Mouse (Mus musculus): Measurements from ENCODE around the gene Mbd3. TPM values are rescaled to one million over a fixed set of nuclear protein-coding genes. Genes with fewer than 3 reads are reported as not detected.

Gene Mbd3
- polyA plus RNA-seq, 1 experiment from 2014 or later, result 252 TPM

- Histone ChIP-seq H3K27ac (ENCODE audit: low read depth, low read length) (no peak overlapping the region), H3K4me2 (no peak overlapping the region), H3K4me1 (ENCODE audit: control insufficient read depth, insufficient read depth, low read length) (no peaks in the 10 kb centered on the region; the same call in 1 of the 2 replicates), H3K9ac (ENCODE audit: low read length) (no peak overlapping the region), H3K9me3 (ENCODE audit: control insufficient read depth, low read length) (no peaks in the 10 kb centered on the region), H3K27me3 (ENCODE audit: control insufficient read depth, insufficient read depth, low read length) (no peaks in the 10 kb centered on the region), H3K36me3 (ENCODE audit: control insufficient read depth, insufficient read depth, low read length) (peaks cover 61% of the 10 kb centered on the region), H3K4me3 (ENCODE audit: low read depth, low read length) (no peak overlapping the region)
- DNase-seq (ENCODE audit: low spot score, missing footprints) (no peak), ATAC-seq (ENCODE audit: low FRiP score) (no peak)
- 93% methylated on average over 8 of the region's 8 CpGs for WGBS
These were observed 20.1 kb upstream of the Mbd3 start for GRCm38 (mm10) chr10:80419419-80419818.

GRCm38 (mm10) chr10:80418311-80418710 lies 19.0 kb upstream of the Mbd3 start:
- Histone ChIP-seq H3K4me3 (ENCODE audit: low read depth, low read length) (no peak overlapping the region), H3K36me3 (ENCODE audit: control insufficient read depth, insufficient read depth, low read length) (peaks cover 64% of the 10 kb centered on the region), H3K9ac (ENCODE audit: low read length) (no peak overlapping the region)

GRCm38 (mm10) chr10:80417841-80418240 lies 18.5 kb upstream of the Mbd3 start:
- H3K27me3 ChIP-seq (ENCODE audit: control insufficient read depth, insufficient read depth, low read length), result no peaks in the 10 kb centered on the region
- no peak overlapping the region for H3K9ac ChIP-seq (ENCODE audit: low read length)
- no peak overlapping the region for H3K27ac ChIP-seq (ENCODE audit: low read depth, low read length)
- no peaks in the 10 kb centered on the region; the same call in 1 of the 2 replicates for H3K4me1 ChIP-seq (ENCODE audit: control insufficient read depth, insufficient read depth, low read length)
- no peak overlapping the region for H3K4me3 ChIP-seq (ENCODE audit: low read depth, low read length)
- no peak for DNase-seq (ENCODE audit: low spot score, missing footprints)
- H3K36me3 ChIP-seq (ENCODE audit: control insufficient read depth, insufficient read depth, low read length), result peaks cover 68% of the 10 kb centered on the region
- H3K9me3 ChIP-seq (ENCODE audit: control insufficient read depth, low read length), result no peaks in the 10 kb centered on the region
- no peak for ATAC-seq (ENCODE audit: low FRiP score)
- WGBS, result 96% methylated on average over 1 of the region's 1 CpGs
- H3K4me2 ChIP-seq, result no peak overlapping the region

More at GRCm38 (mm10) chr10:80418311-80418710, 19.0 kb upstream of the Mbd3 start:
- no peak overlapping the region for H3K4me2 ChIP-seq
- H3K4me1 ChIP-seq (ENCODE audit: control insufficient read depth, insufficient read depth, low read length), result no peaks in the 10 kb centered on the region; the same call in 1 of the 2 replicates
- H3K9me3 ChIP-seq (ENCODE audit: control insufficient read depth, low read length), result no peaks in the 10 kb centered on the region
- WGBS, result 88% methylated on average over 3 of the region's 3 CpGs
- DNase-seq (ENCODE audit: low spot score, missing footprints), result no peak
- no peaks in the 10 kb centered on the region for H3K27me3 ChIP-seq (ENCODE audit: control insufficient read depth, insufficient read depth, low read length)
- no peak overlapping the region for H3K27ac ChIP-seq (ENCODE audit: low read depth, low read length)
- ATAC-seq (ENCODE audit: low FRiP score), result no peak

GRCm38 (mm10) chr10:80417371-80417770 lies 18.0 kb upstream of the Mbd3 start:
- Histone ChIP-seq H3K4me1 (ENCODE audit: control insufficient read depth, insufficient read depth, low read length) (no peaks in the 10 kb centered on the region; the same call in 1 of the 2 replicates), H3K36me3 (ENCODE audit: control insufficient read depth, insufficient read depth, low read length) (peaks cover 72% of the 10 kb centered on the region), H3K9me3 (ENCODE audit: control insufficient read depth, low read length) (no peaks in the 10 kb centered on the region), H3K9ac (ENCODE audit: low read length) (no peak overlapping the region), H3K4me3 (ENCODE audit: low read depth, low read length) (no peak overlapping the region), H3K4me2 (no peak overlapping the region), H3K27ac (ENCODE audit: low read depth, low read length) (no peak overlapping the region), H3K27me3 (ENCODE audit: control insufficient read depth, insufficient read depth, low read length) (no peaks in the 10 kb centered on the region)
- ATAC-seq (ENCODE audit: low FRiP score) (no peak), DNase-seq (ENCODE audit: low spot score, missing footprints) (no peak)
- 99% methylated on average over 10 of the region's 10 CpGs for WGBS

GRCm38 (mm10) chr10:80415566-80415965 lies 16.2 kb upstream of the Mbd3 start:
- H3K27ac ChIP-seq (ENCODE audit: low read depth, low read length), result no peak overlapping the region
- no peak overlapping the region for H3K9ac ChIP-seq (ENCODE audit: low read length)
- H3K4me2 ChIP-seq, result no peak overlapping the region
- no peak overlapping the region for H3K4me3 ChIP-seq (ENCODE audit: low read depth, low read length)
- WGBS, result 90% methylated on average over 7 of the region's 7 CpGs
- H3K4me1 ChIP-seq (ENCODE audit: control insufficient read depth, insufficient read depth, low read length), result no peaks in the 10 kb centered on the region; the same call in 1 of the 2 replicates
- H3K27me3 ChIP-seq (ENCODE audit: control insufficient read depth, insufficient read depth, low read length), result no peaks in the 10 kb centered on the region
- DNase-seq (ENCODE audit: low spot score, missing footprints) (no peak), ATAC-seq (ENCODE audit: low FRiP score) (no peak)
- H3K9me3 ChIP-seq (ENCODE audit: control insufficient read depth, low read length), result no peaks in the 10 kb centered on the region
- peaks cover 81% of the 10 kb centered on the region for H3K36me3 ChIP-seq (ENCODE audit: control insufficient read depth, insufficient read depth, low read length)

GRCm38 (mm10) chr10:80412656-80413541 lies 13.5 kb upstream of the Mbd3 start:
- Histone ChIP-seq H3K4me1 (ENCODE audit: control insufficient read depth, insufficient read depth, low read length) (no peaks in the 10 kb centered on the region), H3K9me3 (ENCODE audit: control insufficient read depth, low read length) (no peaks in the 10 kb centered on the region), H3K4me2 (no peak overlapping the region), H3K27me3 (ENCODE audit: control insufficient read depth, insufficient read depth, low read length) (no peaks in the 10 kb centered on the region), H3K36me3 (ENCODE audit: control insufficient read depth, insufficient read depth, low read length) (peaks cover 61% of the 10 kb centered on the region), H3K4me3 (ENCODE audit: low read depth, low read length) (no peak overlapping the region), H3K9ac (ENCODE audit: low read length) (no peak overlapping the region), H3K27ac (ENCODE audit: low read depth, low read length) (no peak overlapping the region)
- DNase-seq (ENCODE audit: low spot score, missing footprints) (no peak), ATAC-seq (ENCODE audit: low FRiP score) (no peak)
- 91% methylated on average over 44 of the region's 44 CpGs for WGBS

- H3K4me1 ChIP-seq (ENCODE audit: control insufficient read depth, insufficient read depth, low read length), result peaks cover 16% of the 10 kb centered on the region
- WGBS, result 56% methylated on average over 4 of the region's 4 CpGs
- no peak for DNase-seq (ENCODE audit: low spot score, missing footprints)
- H3K27ac ChIP-seq (ENCODE audit: low read depth, low read length), result no peak overlapping the region
- no peak overlapping the region for H3K4me2 ChIP-seq
- H3K9me3 ChIP-seq (ENCODE audit: control insufficient read depth, low read length), result no peaks in the 10 kb centered on the region
- no peak overlapping the region for H3K9ac ChIP-seq (ENCODE audit: low read length)
- no peak for ATAC-seq (ENCODE audit: low FRiP score)
- no peak overlapping the region for H3K4me3 ChIP-seq (ENCODE audit: low read depth, low read length)
- peaks cover 34% of the 10 kb centered on the region for H3K36me3 ChIP-seq (ENCODE audit: control insufficient read depth, insufficient read depth, low read length)
- H3K27me3 ChIP-seq (ENCODE audit: control insufficient read depth, insufficient read depth, low read length), result no peaks in the 10 kb centered on the region
These were observed 8.6 kb upstream of the Mbd3 start for GRCm38 (mm10) chr10:80407924-80408323.

GRCm38 (mm10) chr10:80406684-80407501 lies 7.5 kb upstream of the Mbd3 start, which contains the start of gene Uqcr11:
Gene Uqcr11, minus strand, starts transcription at chr10:80406830.
- peak within 1 kb of the TSS; percentile 88 for H3K9ac ChIP-seq (ENCODE audit: low read length)
- DNase-seq (ENCODE audit: low spot score, missing footprints) (peak; percentile 99), ATAC-seq (ENCODE audit: low FRiP score) (peak; percentile 78)
- WGBS, result 2% methylated on average over 27 of the region's 27 CpGs
- H3K36me3 ChIP-seq (ENCODE audit: control insufficient read depth, insufficient read depth, low read length), result peaks cover 30% of the 10 kb centered on the region
- H3K4me2 ChIP-seq, result peak within 1 kb of the TSS; percentile 95
- H3K27me3 ChIP-seq (ENCODE audit: control insufficient read depth, insufficient read depth, low read length), result no peaks in the 10 kb centered on the region
- no peaks in the 10 kb centered on the region for H3K9me3 ChIP-seq (ENCODE audit: control insufficient read depth, low read length)
- peak within 1 kb of the TSS; percentile 83 for H3K4me3 ChIP-seq (ENCODE audit: low read depth, low read length)
- peak within 1 kb of the TSS; percentile 50 for H3K27ac ChIP-seq (ENCODE audit: low read depth, low read length)
- H3K4me1 ChIP-seq (ENCODE audit: control insufficient read depth, insufficient read depth, low read length), result peaks cover 16% of the 10 kb centered on the region

Data from midbrain, embryonic 11.5 days (tissue).